Mouse (Mus musculus): ENCODE measurements at regions not wholly inside any gene's neighbourhood (a gene's known extent, or its start where the extent isn't known, plus 50 kb on each side); places are given as distances from the start of the nearest gene placed in this dataset.
A peak's percentile ranks its signal among the peaks of the same experiment; 100 is the strongest.

GRCm38 (mm10) chr4:78666326-78666725 is 454.6 kb upstream of the Ptprd start:
- DNase-seq (ENCODE audit: low spot score in 2 of 2), result no peak

GRCm38 (mm10) chr4:78642773-78643172 is 431.0 kb upstream of the Ptprd start:
- DNase-seq (ENCODE audit: low spot score in 2 of 2), result no peak

GRCm38 (mm10) chr4:78606461-78606830 is 394.7 kb upstream of the Ptprd start:
- peak; percentile 9 to 34 for DNase-seq (ENCODE audit: low spot score in 2 of 2)

DNA sequence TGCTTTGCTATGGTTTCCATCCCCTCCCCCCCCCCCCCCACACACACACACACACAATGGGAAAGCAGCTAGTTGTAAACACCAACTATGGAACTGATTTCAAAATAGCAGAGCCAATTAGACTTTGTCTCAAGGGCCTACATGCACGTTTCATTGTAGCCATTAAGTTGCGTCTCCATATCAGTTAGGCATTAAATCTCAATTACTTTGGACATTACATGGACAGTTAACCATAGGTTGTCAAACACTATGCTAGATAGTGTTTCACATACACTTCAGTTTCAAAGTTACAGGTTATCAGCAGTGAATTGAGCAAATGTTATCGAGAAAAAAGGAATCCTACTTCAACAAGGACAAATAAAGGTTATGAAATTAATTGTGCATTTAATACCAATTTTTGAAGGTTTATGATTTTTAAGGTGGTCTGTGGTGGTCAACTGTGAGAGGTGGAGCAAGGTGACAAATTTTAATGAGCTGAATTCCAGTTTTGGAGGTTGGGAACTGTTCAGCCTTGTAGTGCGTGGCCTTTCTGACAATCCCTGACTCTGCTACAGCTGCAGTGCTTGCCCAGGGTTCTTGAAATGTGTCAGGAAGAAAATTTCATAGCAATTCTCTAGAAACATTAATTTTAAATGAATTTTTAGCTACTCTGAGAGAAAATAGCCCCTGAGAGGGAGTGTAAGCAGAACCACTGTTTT is 394.2 kb upstream of the Ptprd start:
- DNase-seq (ENCODE audit: low spot score in 2 of 2), result no peak

- no peak for DNase-seq (ENCODE audit: low spot score in 2 of 2)
Observed at GRCm38 (mm10) chr4:78581590-78581989, 369.8 kb upstream of the Ptprd start.

GRCm38 (mm10) chr4:78565356-78565755 is 353.6 kb upstream of the Ptprd start:
- DNase-seq (ENCODE audit: low spot score in 2 of 2), result no peak
